Mouse (Mus musculus) hindbrain, embryonic 14.5 days (tissue): ENCODE results near the gene Gm21739. TPM values are rescaled to one million over a fixed set of nuclear protein-coding genes. Genes with fewer than 3 reads are reported as not detected.
"Not testable (repeated sequence)": the region's sequence is repeated elsewhere in the genome, so short reads cannot be mapped to it uniquely, and the experiment has no call there.

Experiments used
- ATAC-seq: fragments of 200-750 bp; cut with Nextera tagmentation; 2 replicates; pipeline ENCODE4 v1.8.0; 2017; ENCODE audit warnings: moderate number of reproducible peaks, mild to moderate bottlenecking, moderate TSS enrichment, moderate library complexity; ENCODE audit not compliant: low FRiP score
- DNase-seq: peaks from one replicate; pipeline ENCODE4 v3.0.0-alpha.2; 2015; ENCODE audit warnings: low spot score
- H3K27ac ChIP-seq: fragments of 300-500 bp; sonication (generic); 2 replicates; pipeline ENCODE4 v1.5.1; 2014; ENCODE audit warnings: mild to moderate bottlenecking, moderate library complexity
- H3K27me3 ChIP-seq: fragments of 300-500 bp; sonication (generic); 2 replicates; pipeline ENCODE4 v1.6.1; 2014; ENCODE audit warnings: mild to moderate bottlenecking, low read length, mixed read lengths; ENCODE audit not compliant: control insufficient read depth, insufficient read depth
- H3K36me3 ChIP-seq: fragments of 300-500 bp; sonication (generic); replicated peaks from 2 replicates; pipeline ENCODE4 v1.6.1; 2014; ENCODE audit not compliant: control insufficient read depth, insufficient read depth
- H3K4me1 ChIP-seq: fragments of 300-500 bp; sonication (generic); replicated peaks from 2 replicates; pipeline ENCODE4 v1.6.1; 2014; ENCODE audit warnings: antibody characterized with exemption, low read length, mixed read lengths; ENCODE audit not compliant: control insufficient read depth, insufficient read depth
- H3K4me2 ChIP-seq: fragments of 300-500 bp; sonication (generic); replicated peaks from 2 replicates; pipeline ENCODE4 v1.6.1; 2014; ENCODE audit warnings: mild to moderate bottlenecking, moderate library complexity
- H3K4me3 ChIP-seq: fragments of 300-500 bp; sonication (generic); replicated peaks from 2 replicates; pipeline ENCODE4 v1.5.1; 2014; ENCODE audit warnings: mild to moderate bottlenecking, low read length
- H3K9ac ChIP-seq: fragments of 300-500 bp; sonication (generic); 2 replicates; pipeline ENCODE4 v1.6.1; 2014
- H3K9me3 ChIP-seq: fragments of 300-500 bp; sonication (generic); 2 replicates; pipeline ENCODE4 v1.6.1; 2016; ENCODE audit warnings: low read length; ENCODE audit not compliant: control insufficient read depth
- WGBS: fragments of 180-500 bp; shearing (Covaris S2); extraction: QIAGEN DNeasy Blood & Tissue Kit; methylation state at CpG from one replicate; pipeline ENCODE4 v1.1.7; 2014; 5-methylcytosine and 5-hydroxymethylcytosine counted together
- polyA plus RNA-seq: library from polyadenylated mRNA; unstranded; fragments of >200 nt; fragmentation: Nextera tagmentation; extraction: Ambion mirVana; gene quantifications from 2 replicates; pipeline ENCODE4 v1.2.1, GENCODE M21; 2014

Gm21739 gene
- not detected in 2 replicates for polyA plus RNA-seq

DNA sequence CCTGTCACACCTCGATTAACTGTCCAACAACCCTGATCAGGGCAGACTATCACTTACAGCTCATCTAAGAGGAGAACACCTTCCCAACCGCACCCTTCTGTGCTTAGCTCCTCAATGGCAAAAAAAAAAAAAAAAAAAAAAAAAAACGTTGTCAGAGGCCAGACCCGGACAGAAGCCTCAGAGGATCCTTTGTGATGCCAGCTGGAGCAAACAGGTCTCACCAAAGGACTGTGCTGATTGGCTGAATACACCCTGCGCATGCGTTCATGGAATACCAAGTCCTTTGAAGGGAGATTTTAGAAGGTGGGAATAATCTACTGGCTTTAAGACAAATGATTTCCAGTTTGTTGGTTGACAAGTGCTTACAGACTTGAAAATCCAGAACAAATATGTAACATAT lies at the start of gene Gm21739:
TSS of gene Gm21739 (minus strand) at position 101 of the 400 bp plus-strand sequence.
- not testable (repeated sequence) for DNase-seq, H3K4me1 ChIP-seq, H3K36me3 ChIP-seq, H3K9me3 ChIP-seq, H3K4me2 ChIP-seq, ATAC-seq, H3K4me3 ChIP-seq, H3K9ac ChIP-seq, H3K27me3 ChIP-seq, H3K27ac ChIP-seq
- WGBS = no CpG with 5 or more reads among the region's 6 CpGs
